Mouse (Mus musculus) forebrain, embryonic 10.5 days (tissue): ENCODE data around the gene Lsamp. TPM values are rescaled to one million over a fixed set of nuclear protein-coding genes. Genes with fewer than 3 reads are reported as not detected.

ENCODE experiments used
- DNase-seq: peaks from one replicate; pipeline ENCODE4 v3.0.0-alpha.2; 2017; ENCODE audit warnings: low spot score; ENCODE audit errors: extremely low spot score
- H3K27ac ChIP-seq: fragments of 300-500 bp; sonication (generic); 2 replicates; pipeline ENCODE4 v1.5.1; 2016; ENCODE audit warnings: mild to moderate bottlenecking
- H3K27me3 ChIP-seq: fragments of 300-500 bp; sonication (generic); 2 replicates; pipeline ENCODE4 v1.6.1; 2016; ENCODE audit warnings: mild to moderate bottlenecking; ENCODE audit not compliant: poor library complexity, severe bottlenecking
- H3K36me3 ChIP-seq: fragments of 300-500 bp; sonication (generic); replicated peaks from 2 replicates; pipeline ENCODE4 v1.6.1; 2016; ENCODE audit warnings: mild to moderate bottlenecking, moderate library complexity
- H3K4me1 ChIP-seq: fragments of 300-500 bp; sonication (generic); 2 replicates; pipeline ENCODE4 v1.6.1; 2016
- H3K4me3 ChIP-seq: fragments of 300-500 bp; sonication (generic); 2 replicates; pipeline ENCODE4 v1.5.1; 2016; ENCODE audit warnings: mild to moderate bottlenecking, moderate library complexity
- H3K9me3 ChIP-seq: fragments of 300-500 bp; sonication (generic); 2 replicates; pipeline ENCODE4 v1.6.1; 2016; ENCODE audit warnings: mild to moderate bottlenecking, moderate library complexity
- WGBS: fragments of 180-500 bp; shearing (Covaris S2); methylation state at CpG from one replicate; pipeline ENCODE4 v1.1.7; 2016; 5-methylcytosine and 5-hydroxymethylcytosine counted together
- polyA plus RNA-seq: library from polyadenylated mRNA; unstranded; fragments of >200 nt; fragmentation: Nextera tagmentation; extraction: Ambion mirVana; gene quantifications from 2 replicates; pipeline ENCODE4 v1.2.1, GENCODE M21; 2016

Lsamp gene
- polyA plus RNA-seq, 1 experiment from 2014 or later = 13.7 TPM

GRCm38 (mm10) chr16:41091259-41091658 lies 1107.1 kb downstream of the Lsamp start:
- Histone ChIP-seq H3K27me3 (peaks cover 27% of the 10 kb centered on the region), H3K9me3 (no peaks in the 10 kb centered on the region), H3K4me3 (no peak overlapping the region), H3K27ac (no peak overlapping the region), H3K4me1 (peaks cover 5% of the 10 kb centered on the region), H3K36me3 (no peaks in the 10 kb centered on the region)
- no peak for DNase-seq

- 88% methylated on average over 3 of the region's 3 CpGs for WGBS
- H3K27me3 ChIP-seq = no peaks in the 10 kb centered on the region
- no peak for DNase-seq
- no peaks in the 10 kb centered on the region for H3K9me3 ChIP-seq
- H3K27ac ChIP-seq = no peak overlapping the region
- no peak overlapping the region for H3K4me3 ChIP-seq
- no peaks in the 10 kb centered on the region for H3K4me1 ChIP-seq
- H3K36me3 ChIP-seq = no peaks in the 10 kb centered on the region
Measured at GRCm38 (mm10) chr16:41102805-41103204, 1118.6 kb downstream of the Lsamp start.

GRCm38 (mm10) chr16:41124361-41124760 lies 1140.2 kb downstream of the Lsamp start:
- no peaks in the 10 kb centered on the region for H3K27me3 ChIP-seq
- H3K4me3 ChIP-seq = no peak overlapping the region
- peaks cover 8% of the 10 kb centered on the region; the same call in 1 of the 2 replicates for H3K4me1 ChIP-seq
- H3K36me3 ChIP-seq = no peaks in the 10 kb centered on the region
- no peak for DNase-seq
- H3K27ac ChIP-seq = no peak overlapping the region
- WGBS = 61% methylated on average over 2 of the region's 2 CpGs
- no peaks in the 10 kb centered on the region for H3K9me3 ChIP-seq

GRCm38 (mm10) chr16:41125051-41125450 lies 1140.9 kb downstream of the Lsamp start:
- H3K4me3 ChIP-seq = no peak overlapping the region
- no peaks in the 10 kb centered on the region for H3K9me3 ChIP-seq
- no peaks in the 10 kb centered on the region for H3K27me3 ChIP-seq
- 94% methylated on average over 2 of the region's 2 CpGs for WGBS
- no peak for DNase-seq
- no peak overlapping the region for H3K27ac ChIP-seq
- H3K36me3 ChIP-seq = no peaks in the 10 kb centered on the region
- H3K4me1 ChIP-seq = peaks cover 8% of the 10 kb centered on the region; the same call in 1 of the 2 replicates

- Histone ChIP-seq H3K27me3 (no peaks in the 10 kb centered on the region), H3K4me3 (no peak overlapping the region), H3K4me1 (no peaks in the 10 kb centered on the region), H3K36me3 (no peaks in the 10 kb centered on the region), H3K9me3 (no peaks in the 10 kb centered on the region), H3K27ac (no peak overlapping the region)
- WGBS = 81% methylated on average over 4 of the region's 4 CpGs
- no peak for DNase-seq
Measured at GRCm38 (mm10) chr16:41131053-41131452, 1146.9 kb downstream of the Lsamp start.

- Histone ChIP-seq H3K9me3 (no peaks in the 10 kb centered on the region), H3K4me3 (no peak overlapping the region), H3K27me3 (no peaks in the 10 kb centered on the region), H3K36me3 (no peaks in the 10 kb centered on the region), H3K27ac (no peak overlapping the region), H3K4me1 (no peaks in the 10 kb centered on the region)
- WGBS = 80% methylated on average over 1 of the region's 1 CpGs
- no peak for DNase-seq
Measured at GRCm38 (mm10) chr16:41172839-41173238, 1188.7 kb downstream of the Lsamp start.

- DNase-seq = no peak
- Histone ChIP-seq H3K36me3 (no peaks in the 10 kb centered on the region), H3K27ac (no peak overlapping the region), H3K27me3 (no peaks in the 10 kb centered on the region), H3K9me3 (no peaks in the 10 kb centered on the region), H3K4me3 (no peak overlapping the region), H3K4me1 (no peaks in the 10 kb centered on the region)
- 70% methylated on average over 3 of the region's 3 CpGs for WGBS
Measured at GRCm38 (mm10) chr16:41179557-41179956, 1195.4 kb downstream of the Lsamp start.

GRCm38 (mm10) chr16:41180867-41181266 lies 1196.7 kb downstream of the Lsamp start:
- DNase-seq = no peak
- H3K9me3 ChIP-seq = no peaks in the 10 kb centered on the region
- 75% methylated on average over 3 of the region's 3 CpGs for WGBS

GRCm38 (mm10) chr16:41210055-41210454 lies 1225.9 kb downstream of the Lsamp start:
- Histone ChIP-seq H3K4me1 (no peaks in the 10 kb centered on the region), H3K4me3 (no peak overlapping the region), H3K27me3 (no peaks in the 10 kb centered on the region), H3K36me3 (no peaks in the 10 kb centered on the region), H3K9me3 (no peaks in the 10 kb centered on the region), H3K27ac (no peak overlapping the region)
- WGBS = 89% methylated on average over 5 of the region's 5 CpGs
- no peak for DNase-seq

More at GRCm38 (mm10) chr16:41180867-41181266, 1196.7 kb downstream of the Lsamp start:
- Histone ChIP-seq H3K4me3 (no peak overlapping the region), H3K4me1 (no peaks in the 10 kb centered on the region), H3K27ac (no peak overlapping the region), H3K36me3 (no peaks in the 10 kb centered on the region), H3K27me3 (no peaks in the 10 kb centered on the region)

GRCm38 (mm10) chr16:41235829-41236228 lies 1251.7 kb downstream of the Lsamp start:
- Histone ChIP-seq H3K27me3 (no peaks in the 10 kb centered on the region), H3K27ac (no peak overlapping the region), H3K4me3 (no peak overlapping the region), H3K36me3 (no peaks in the 10 kb centered on the region), H3K9me3 (no peaks in the 10 kb centered on the region), H3K4me1 (no peaks in the 10 kb centered on the region)
- no peak for DNase-seq

GRCm38 (mm10) chr16:41242841-41243240 lies 1258.7 kb downstream of the Lsamp start:
- Histone ChIP-seq H3K9me3 (no peaks in the 10 kb centered on the region), H3K36me3 (no peaks in the 10 kb centered on the region), H3K27me3 (no peaks in the 10 kb centered on the region), H3K27ac (no peak overlapping the region), H3K4me1 (no peaks in the 10 kb centered on the region), H3K4me3 (no peak overlapping the region)
- 84% methylated on average over 4 of the region's 4 CpGs for WGBS
- DNase-seq = no peak

- Histone ChIP-seq H3K9me3 (no peaks in the 10 kb centered on the region), H3K36me3 (no peaks in the 10 kb centered on the region), H3K4me3 (no peak overlapping the region), H3K4me1 (no peaks in the 10 kb centered on the region), H3K27ac (no peak overlapping the region), H3K27me3 (no peaks in the 10 kb centered on the region)
- peak; percentile 23 for DNase-seq
- 13% methylated on average over 2 of the region's 2 CpGs for WGBS
Measured at GRCm38 (mm10) chr16:41244711-41245110, 1260.5 kb downstream of the Lsamp start.

GRCm38 (mm10) chr16:41258145-41259035 lies 1274.2 kb downstream of the Lsamp start:
- 65% methylated on average over 12 of the region's 12 CpGs for WGBS
- no peak overlapping the region for H3K4me3 ChIP-seq
- peak; percentile 21 for DNase-seq
- no peak overlapping the region for H3K27ac ChIP-seq
- no peaks in the 10 kb centered on the region for H3K36me3 ChIP-seq
- no peaks in the 10 kb centered on the region for H3K9me3 ChIP-seq
- no peaks in the 10 kb centered on the region for H3K27me3 ChIP-seq
- no peaks in the 10 kb centered on the region for H3K4me1 ChIP-seq
